Mouse (Mus musculus) adrenal gland (tissue): ENCODE measurements around the gene Gm11596.
"Not testable (repeated sequence)": the region's sequence is repeated elsewhere in the genome, so short reads cannot be mapped to it uniquely, and the experiment has no call there.

Experiments used
- intact Hi-C: fragments of 180-260 bp; cut with DNase I; formaldehyde crosslinking; loops from one replicate; pipeline ENCODE4 v1.15.1; 2025
- long read RNA-seq, 2 experiments: library from polyadenylated mRNA; unstranded; transcript quantifications; one replicate each; pipeline ENCODE4 v2.0.0; 2020; ENCODE audit warnings: borderline replicate concordance in 1 of 2; ENCODE audit not compliant: insufficient replicate concordance in 1 of 2

Gm11596 gene
- long read RNA-seq, experiment 1 = 0 reads
- long read RNA-seq, experiment 2 = 0 reads

DNA sequence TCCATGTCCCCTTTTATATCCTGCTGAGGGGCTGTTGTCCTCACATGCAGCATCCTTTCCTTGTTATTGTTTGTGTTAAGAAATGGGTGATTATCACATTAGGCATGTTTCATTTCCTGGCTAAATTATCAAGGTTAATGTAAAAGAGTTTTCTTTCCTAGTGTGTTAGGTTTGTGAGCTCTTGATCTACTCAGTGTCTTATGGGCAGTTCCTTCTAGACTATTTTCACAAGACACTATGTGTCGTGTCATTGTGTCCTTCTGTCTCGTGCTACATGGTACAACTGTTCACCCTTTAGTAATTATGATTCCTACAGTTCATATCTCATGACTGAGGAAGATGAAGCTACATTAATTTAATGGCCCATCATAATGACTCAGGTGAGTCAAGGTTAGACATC, at the start of gene Gm11596:
Gene Gm11596, minus strand, starts transcription at position 101 of the 400 bp plus-strand sequence.
- intact Hi-C loops = no loop called here

DNA sequence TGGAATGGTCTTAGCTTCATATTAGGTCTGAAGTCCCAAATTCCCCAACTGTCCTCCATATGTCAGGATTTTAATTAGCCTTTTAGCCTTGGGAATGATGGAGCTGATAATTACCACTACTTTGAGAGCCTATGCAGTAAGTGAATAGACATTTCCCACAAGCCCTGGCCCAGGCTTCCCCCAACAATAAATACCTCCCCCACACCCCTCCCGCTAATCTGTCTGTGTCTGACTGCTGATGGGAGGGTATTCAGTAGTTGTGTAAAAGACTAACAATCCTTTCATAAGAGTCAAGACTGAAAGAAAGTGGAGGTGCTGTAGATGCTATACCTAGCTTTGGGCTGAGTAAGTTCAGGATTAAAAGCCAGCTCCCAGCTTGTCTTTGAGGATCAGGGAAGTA, 48.9 kb upstream of the Gm11596 start:
- intact Hi-C loops = no loop called here

DNA sequence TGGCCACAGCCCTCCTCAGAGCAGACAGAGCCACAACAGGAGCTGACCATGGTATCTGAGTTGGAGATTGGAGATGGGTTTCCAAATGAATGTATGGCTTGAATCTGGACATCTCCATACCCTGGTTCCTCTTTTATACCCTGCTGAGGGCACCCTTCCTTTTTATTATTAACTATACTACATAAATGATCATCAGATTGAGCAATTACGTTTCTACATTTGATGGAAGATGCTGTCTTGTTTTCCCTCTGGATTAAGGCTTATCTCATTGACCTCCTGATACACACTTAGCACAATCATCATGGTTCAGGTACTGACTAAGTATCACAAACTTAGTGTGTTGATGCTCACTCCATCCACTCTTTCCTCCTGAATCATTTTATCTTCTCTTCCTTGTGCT, 44.7 kb upstream of the Gm11596 start, which contains the start of gene 2300003K06Rik:
Gene 2300003K06Rik, minus strand, starts transcription at position 101 of the 400 bp plus-strand sequence.
- intact Hi-C loops = no loop called here

DNA sequence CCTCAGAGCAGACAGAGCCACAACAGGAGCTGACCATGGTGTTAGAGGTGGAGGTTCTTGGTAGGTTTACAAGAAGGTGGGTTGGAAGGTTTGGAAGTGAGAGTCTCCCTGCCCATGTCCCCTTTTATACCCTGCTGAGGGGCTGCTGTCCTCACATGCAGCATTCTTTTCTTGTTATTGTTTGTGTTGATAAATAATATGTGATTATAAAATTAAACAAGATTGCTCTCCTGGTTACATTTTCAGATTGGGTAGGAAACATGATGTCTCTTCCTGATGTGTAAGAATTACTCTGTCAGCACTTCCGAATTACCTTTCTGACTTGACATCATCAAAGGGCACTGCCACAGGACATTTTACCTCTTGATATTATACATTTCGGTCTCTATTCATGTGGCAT, 22.3 kb upstream of the Gm11596 start, which contains the start of gene Gm11564:
Gene Gm11564, minus strand, starts transcription at position 101 of the 400 bp plus-strand sequence.
- intact Hi-C loops = not testable (repeated sequence)

DNA sequence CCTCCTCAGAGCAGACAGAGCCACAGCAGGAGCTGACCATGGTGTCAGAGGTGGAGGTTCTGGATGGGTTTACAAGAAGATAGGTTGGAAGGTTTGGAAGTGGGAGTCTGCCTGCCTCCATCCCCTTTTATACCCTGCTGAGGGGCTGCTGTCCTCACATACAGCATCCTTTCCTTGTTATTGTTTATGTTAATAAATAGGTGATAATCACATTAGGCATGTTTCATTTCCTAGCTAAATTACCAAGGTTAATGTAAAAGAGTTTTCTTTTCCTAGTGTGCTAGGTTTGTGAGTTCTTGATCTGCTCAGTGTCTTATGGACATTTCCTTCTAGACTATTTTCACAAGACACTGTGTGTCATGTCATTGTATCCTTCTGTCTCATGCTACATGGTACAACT, 16.5 kb upstream of the Gm11596 start, which contains the start of gene Krtap4-13:
Gene Krtap4-13, minus strand, starts transcription at position 101 of the 400 bp plus-strand sequence.
- intact Hi-C loops = not testable (repeated sequence)

DNA sequence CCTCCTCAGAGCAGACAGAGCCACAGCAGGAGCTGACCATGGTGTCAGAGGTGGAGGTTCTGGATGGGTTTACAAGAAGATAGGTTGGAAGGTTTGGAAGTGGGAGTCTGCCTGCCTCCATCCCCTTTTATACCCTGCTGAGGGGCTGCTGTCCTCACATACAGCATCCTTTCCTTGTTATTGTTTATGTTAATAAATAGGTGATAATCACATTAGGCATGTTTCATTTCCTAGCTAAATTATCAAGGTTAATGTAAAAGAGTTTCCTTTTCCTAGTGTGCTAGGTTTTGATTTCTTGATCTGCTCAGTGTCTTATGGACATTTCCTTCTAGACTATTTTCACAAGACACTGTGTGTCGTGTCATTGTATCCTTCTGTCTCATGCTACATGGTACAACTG, 11.1 kb upstream of the Gm11596 start, which contains the start of gene Gm11554:
Gene Gm11554, minus strand, starts transcription at position 101 of the 400 bp plus-strand sequence.
- intact Hi-C loops = not testable (repeated sequence)

DNA sequence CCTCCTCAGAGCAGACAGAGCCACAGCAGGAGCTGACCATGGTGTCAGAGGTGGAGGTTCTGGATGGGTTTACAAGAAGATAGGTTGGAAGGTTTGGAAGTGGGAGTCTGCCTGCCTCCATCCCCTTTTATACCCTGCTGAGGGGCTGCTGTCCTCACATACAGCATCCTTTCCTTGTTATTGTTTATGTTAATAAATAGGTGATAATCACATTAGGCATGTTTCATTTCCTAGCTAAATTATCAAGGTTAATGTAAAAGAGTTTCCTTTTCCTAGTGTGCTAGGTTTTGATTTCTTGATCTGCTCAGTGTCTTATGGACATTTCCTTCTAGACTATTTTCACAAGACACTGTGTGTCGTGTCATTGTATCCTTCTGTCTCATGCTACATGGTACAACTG, 5.6 kb upstream of the Gm11596 start, which contains the start of gene Gm11569:
Gene Gm11569, minus strand, starts transcription at position 101 of the 400 bp plus-strand sequence.
- intact Hi-C loops = not testable (repeated sequence)

DNA sequence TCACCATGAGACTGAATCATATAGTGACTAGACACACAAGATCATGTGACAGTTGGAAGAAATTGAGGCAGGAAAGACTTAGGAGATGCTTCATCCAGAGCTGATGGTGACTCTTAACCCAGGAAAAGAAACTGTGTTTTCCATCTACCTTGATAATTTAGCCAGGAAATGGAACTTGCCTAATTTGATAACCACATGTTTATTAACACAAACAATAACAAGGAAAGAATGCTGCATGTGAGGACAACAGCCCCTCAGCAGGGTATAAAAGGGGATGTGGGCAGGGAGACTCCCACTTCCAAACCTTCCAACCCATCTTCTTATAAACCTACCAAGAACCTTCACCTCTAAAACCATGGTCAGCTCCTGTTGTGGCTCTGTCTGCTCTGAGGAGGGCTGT, 8.4 kb downstream of the Gm11596 start, which contains the start of gene Krtap4-9:
Gene Krtap4-9, plus strand, starts transcription at position 301 of the 400 bp plus-strand sequence.
- intact Hi-C loops = not testable (repeated sequence)

DNA sequence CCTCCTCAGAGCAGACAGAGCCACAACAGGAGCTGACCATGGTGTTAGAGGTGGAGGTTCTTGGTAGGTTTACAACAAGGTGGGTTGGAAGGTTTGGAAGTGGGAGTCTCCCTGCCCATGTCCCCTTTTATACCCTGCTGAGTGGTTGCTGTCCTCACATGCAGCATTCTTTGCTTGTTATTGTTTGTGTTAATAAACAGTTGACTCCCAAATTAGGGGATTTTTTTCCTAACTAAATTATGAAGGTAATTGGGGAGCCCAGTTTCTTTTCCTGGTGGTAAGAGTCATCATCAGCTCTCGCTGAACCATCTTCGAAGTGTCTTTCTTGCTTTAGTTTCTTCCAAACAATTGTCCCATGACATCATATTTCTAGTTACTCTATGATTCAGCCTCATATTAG, 12.7 kb downstream of the Gm11596 start, which contains the start of gene Krtap4-8:
Gene Krtap4-8, minus strand, starts transcription at position 101 of the 400 bp plus-strand sequence.
- intact Hi-C loops = no loop called here

DNA sequence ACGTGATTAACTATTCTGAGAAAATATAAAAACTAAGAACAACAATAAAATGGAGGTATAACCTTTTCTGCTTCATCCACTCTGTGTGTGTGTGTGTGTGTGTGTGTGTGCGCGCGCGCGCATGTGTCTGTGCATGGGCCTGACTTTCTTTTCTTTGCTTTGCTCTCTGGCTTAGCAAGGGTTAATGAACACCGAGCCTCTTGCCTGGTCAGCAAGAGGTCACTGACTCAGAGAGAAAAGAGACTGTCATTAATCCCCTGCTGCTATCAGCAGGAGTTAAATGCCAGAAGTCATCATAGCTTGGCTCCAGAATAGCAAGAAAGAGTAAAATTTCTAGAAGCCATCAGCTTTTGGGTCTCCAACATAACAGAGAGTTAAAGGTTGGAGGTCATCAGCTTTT, 14.9 kb downstream of the Gm11596 start:
- intact Hi-C loops = no loop called here

DNA sequence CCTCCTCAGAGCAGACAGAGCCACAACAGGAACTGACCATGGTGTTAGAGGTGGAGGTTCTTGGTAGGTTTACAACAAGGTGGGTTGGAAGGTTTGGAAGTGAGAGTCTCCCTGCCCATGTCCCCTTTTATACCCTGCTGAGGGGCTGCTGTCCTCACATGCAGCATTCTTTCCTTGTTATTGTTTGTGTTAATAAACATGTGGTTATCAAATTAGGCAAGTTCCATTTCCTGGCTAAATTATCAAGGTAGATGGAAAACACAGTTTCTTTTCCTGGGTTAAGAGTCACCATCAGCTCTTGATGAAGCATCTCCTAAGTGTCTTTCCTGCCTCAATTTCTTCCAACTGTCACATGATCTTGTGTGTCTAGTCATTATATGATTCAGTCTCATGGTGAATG, 20.5 kb downstream of the Gm11596 start, which contains the start of gene Gm11595:
Gene Gm11595, minus strand, starts transcription at position 101 of the 400 bp plus-strand sequence.
- intact Hi-C loops = not testable (repeated sequence)

DNA sequence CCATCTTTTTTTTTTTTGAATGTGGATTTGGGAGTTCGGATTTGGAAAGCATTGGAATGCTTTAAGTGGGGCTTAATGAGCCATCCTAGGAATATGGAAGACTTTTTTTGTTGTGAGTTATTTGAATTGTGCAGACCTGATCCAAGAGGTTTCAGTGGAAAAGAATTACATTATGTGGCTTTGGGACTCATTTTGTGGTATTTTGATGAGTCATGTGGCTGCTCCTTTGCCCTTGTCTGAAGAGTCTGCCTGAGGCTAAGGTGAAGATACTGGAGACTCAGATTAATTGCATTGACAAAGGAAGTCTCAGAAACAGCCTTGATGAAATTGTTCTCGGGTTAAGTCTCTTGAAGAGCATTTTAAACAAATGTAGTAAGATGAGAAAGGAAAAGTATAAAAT, 24.9 kb downstream of the Gm11596 start:
- intact Hi-C loops = no loop called here

DNA sequence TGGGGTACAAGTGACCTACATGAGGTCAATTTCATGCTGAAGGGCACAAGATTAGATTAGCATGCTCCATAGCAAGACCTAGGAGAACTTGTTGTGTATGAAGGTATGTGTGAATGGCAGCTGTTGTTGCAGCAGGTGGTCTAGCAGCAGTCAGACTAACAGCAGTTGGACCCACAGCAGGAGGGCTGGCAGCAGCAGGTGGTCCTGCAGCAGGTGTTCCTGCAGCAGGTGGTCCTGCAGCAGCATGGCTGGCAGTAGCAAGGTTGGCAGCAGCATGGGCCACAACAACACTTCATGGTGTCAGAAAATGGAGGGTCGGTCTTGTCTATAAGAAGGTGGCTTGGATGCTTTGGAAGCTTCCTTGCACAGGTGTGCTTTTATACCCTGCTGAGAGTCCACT, 34.4 kb downstream of the Gm11596 start:
- intact Hi-C loops = no loop called here

DNA sequence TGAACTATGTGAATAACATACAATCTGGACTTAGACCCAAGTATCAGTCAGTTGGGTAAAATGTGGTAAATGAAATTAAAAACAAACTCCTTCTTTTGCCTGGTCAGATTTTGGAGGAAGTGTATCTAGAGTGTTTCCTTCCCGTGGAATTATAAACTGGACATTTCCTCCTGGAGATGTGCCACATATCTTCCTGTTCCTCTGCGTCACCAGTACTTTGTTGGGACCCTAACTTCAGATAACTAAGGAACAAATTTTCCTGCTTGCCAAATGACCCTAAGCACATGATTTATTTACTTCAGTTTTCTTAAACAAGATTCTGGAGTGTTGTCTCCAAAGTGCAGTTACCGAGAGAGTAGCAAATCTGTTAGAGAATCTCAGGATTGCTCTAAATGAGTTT, 49.3 kb downstream of the Gm11596 start:
- intact Hi-C loops = no loop called here
